Mouse (Mus musculus) right cerebral cortex, postnatal 14 days (tissue): ENCODE measurements around the gene Fgfr2.

Source experiments
- DNase-seq: peaks from one replicate; pipeline ENCODE4 v3.0.0; 2022

The Fgfr2 gene

GRCm38 (mm10) chr7:131846066-131846905 is 1276.9 kb downstream of the Fgfr2 start:
- DNase-seq, result no peak

- no peak for DNase-seq
These were observed 1292.9 kb downstream of the Fgfr2 start for GRCm38 (mm10) chr7:131830261-131830660.

- DNase-seq, result no peak
These were observed 1296.3 kb downstream of the Fgfr2 start for GRCm38 (mm10) chr7:131826811-131827210.

GRCm38 (mm10) chr7:131817976-131818375 is 1305.2 kb downstream of the Fgfr2 start:
- DNase-seq, result peak; percentile 24

- no peak for DNase-seq
These were observed 1306.5 kb downstream of the Fgfr2 start for GRCm38 (mm10) chr7:131816641-131817040.

- no peak for DNase-seq
These were observed 1311.0 kb downstream of the Fgfr2 start for GRCm38 (mm10) chr7:131812116-131812515.

GRCm38 (mm10) chr7:131810916-131811315 is 1312.2 kb downstream of the Fgfr2 start:
- DNase-seq, result no peak

GRCm38 (mm10) chr7:131809584-131810181 is 1313.5 kb downstream of the Fgfr2 start:
- no peak for DNase-seq

- DNase-seq, result no peak
These were observed 1315.9 kb downstream of the Fgfr2 start for GRCm38 (mm10) chr7:131807257-131807656.

- no peak for DNase-seq
These were observed 1317.5 kb downstream of the Fgfr2 start for GRCm38 (mm10) chr7:131805525-131806202.

GRCm38 (mm10) chr7:131800416-131801045 is 1322.6 kb downstream of the Fgfr2 start:
- no peak for DNase-seq

GRCm38 (mm10) chr7:131797161-131797560 is 1326.0 kb downstream of the Fgfr2 start:
- DNase-seq, result no peak

- DNase-seq, result no peak
These were observed 1334.4 kb downstream of the Fgfr2 start for GRCm38 (mm10) chr7:131788595-131789206.

GRCm38 (mm10) chr7:131785721-131786120 is 1337.4 kb downstream of the Fgfr2 start:
- no peak for DNase-seq

- DNase-seq, result no peak
These were observed 1344.7 kb downstream of the Fgfr2 start for GRCm38 (mm10) chr7:131778271-131778985.

- no peak for DNase-seq
These were observed 1345.5 kb downstream of the Fgfr2 start for GRCm38 (mm10) chr7:131777461-131778270.

- no peak for DNase-seq
These were observed 1346.9 kb downstream of the Fgfr2 start for GRCm38 (mm10) chr7:131776191-131776752.

GRCm38 (mm10) chr7:131757922-131758321 is 1365.2 kb downstream of the Fgfr2 start:
- DNase-seq, result no peak

- no peak for DNase-seq
These were observed 1375.8 kb downstream of the Fgfr2 start for GRCm38 (mm10) chr7:131747152-131748010.

- DNase-seq, result peak; percentile 15
These were observed 1376.4 kb downstream of the Fgfr2 start for GRCm38 (mm10) chr7:131746752-131747151.
